Mouse (Mus musculus): ENCODE results near the gene Krtap16-1. TPM values are rescaled to one million over a fixed set of nuclear protein-coding genes. Genes with fewer than 3 reads are reported as not detected.

Krtap16-1 gene
- total and polyA plus RNA-seq, 2 experiments from 2014 or later = not detected

DNA sequence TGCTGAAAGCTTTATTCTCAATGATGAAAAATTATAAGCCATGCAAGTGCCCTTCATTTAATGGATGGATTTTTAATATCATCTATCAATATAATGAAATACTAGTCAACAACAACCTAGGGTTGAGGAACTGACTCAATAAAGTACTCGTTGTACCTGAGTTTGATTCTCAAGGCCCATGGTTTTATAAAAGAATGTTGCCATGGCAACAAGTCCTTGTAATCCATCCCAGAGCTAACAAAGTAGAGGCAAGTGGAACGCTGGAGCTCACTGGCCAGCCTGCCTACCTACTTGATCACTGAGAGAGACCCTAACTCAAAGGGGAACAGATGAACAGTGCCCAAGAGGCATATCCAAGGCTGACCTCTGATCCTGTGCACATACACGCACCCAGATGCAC lies 4.2 kb upstream of the Krtap16-1 start:
- no peak overlapping the region for H3K27ac ChIP-seq (ENCODE audit: low read depth, low read length)
- H3K27me3 ChIP-seq (ENCODE audit: insufficient read depth, low read length) = peaks cover 8% of the 10 kb centered on the region; the same call in 1 of the 2 replicates
- H3K36me3 ChIP-seq (ENCODE audit: insufficient read depth) = no peaks in the 10 kb centered on the region
- WGBS = 61% methylated on average over 3 of the region's 3 CpGs
- H3K9me3 ChIP-seq (ENCODE audit: low read length) = no peaks in the 10 kb centered on the region
- no peak for TF ChIP-seq CTCF (IDR thresholded peaks at IDR 0.05; ENCODE audit: low read depth)
- ATAC-seq = no peak
- no peak overlapping the region for H3K9ac ChIP-seq
- H3K4me2 ChIP-seq (ENCODE audit: low read depth) = no peak overlapping the region
- no peaks in the 10 kb centered on the region for H3K4me1 ChIP-seq (ENCODE audit: insufficient read depth)
- DNase-seq = peak; percentile 50
- no peak overlapping the region for H3K4me3 ChIP-seq (ENCODE audit: low read depth, low read length)

DNA sequence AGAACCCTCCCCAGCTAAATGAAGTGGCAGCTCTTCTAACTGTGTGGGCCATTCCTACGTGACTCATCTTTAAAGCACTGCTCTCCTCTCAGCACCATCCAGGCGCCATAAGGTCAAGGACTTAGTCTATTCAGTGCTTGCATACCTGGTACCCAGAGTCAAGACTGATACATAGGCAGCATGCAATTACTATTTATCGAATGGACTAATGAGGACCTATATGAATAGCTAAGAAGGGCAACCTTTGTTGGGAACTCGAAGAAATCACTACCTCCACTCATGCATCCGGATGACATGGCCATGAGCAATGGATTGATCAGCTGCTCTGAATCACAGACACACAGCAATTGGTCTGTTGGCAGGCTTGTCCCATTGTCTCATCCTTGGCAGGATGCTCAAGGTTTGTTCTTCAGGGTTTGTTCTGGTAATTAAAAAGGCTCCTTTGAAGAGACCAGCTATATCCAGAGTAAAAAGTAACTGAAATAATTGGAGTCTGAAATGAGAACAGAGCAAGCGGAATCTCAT lies 3.5 kb upstream of the Krtap16-1 start:
- H3K27me3 ChIP-seq (ENCODE audit: insufficient read depth, low read length) = peaks cover 8% of the 10 kb centered on the region; the same call in 1 of the 2 replicates
- H3K4me1 ChIP-seq (ENCODE audit: insufficient read depth) = no peaks in the 10 kb centered on the region
- DNase-seq (no peak), ATAC-seq (no peak)
- no peak overlapping the region for H3K4me2 ChIP-seq (ENCODE audit: low read depth)
- no peak for TF ChIP-seq CTCF (IDR thresholded peaks at IDR 0.05; ENCODE audit: low read depth)
- no peaks in the 10 kb centered on the region for H3K36me3 ChIP-seq (ENCODE audit: insufficient read depth)
- H3K27ac ChIP-seq (ENCODE audit: low read depth, low read length) = no peak overlapping the region
- H3K9ac ChIP-seq = no peak overlapping the region
- no peaks in the 10 kb centered on the region for H3K9me3 ChIP-seq (ENCODE audit: low read length)
- WGBS = 75% methylated on average over 6 of the region's 6 CpGs
- H3K4me3 ChIP-seq (ENCODE audit: low read depth, low read length) = no peak overlapping the region

DNA sequence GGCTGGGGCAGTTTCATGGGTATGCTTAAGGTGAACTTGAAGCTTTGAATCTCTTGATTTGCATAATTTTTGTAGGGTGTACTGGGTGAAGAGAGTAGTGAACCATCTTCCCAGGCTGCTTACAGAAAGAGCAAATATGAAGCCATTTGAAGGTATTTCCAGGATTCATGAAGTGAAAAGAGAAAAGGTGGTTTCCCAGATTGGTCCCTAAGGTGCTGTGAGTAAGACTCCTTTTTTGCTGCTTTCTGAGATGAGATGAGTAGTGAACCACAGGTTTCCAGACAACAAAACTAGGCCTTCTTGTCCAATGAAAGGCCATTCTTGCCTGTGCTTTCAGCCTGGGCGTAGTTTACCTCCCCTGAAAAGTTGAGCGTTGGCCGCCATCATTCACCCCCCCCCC lies 2.1 kb upstream of the Krtap16-1 start:
- H3K36me3 ChIP-seq (ENCODE audit: insufficient read depth) = no peaks in the 10 kb centered on the region
- no peaks in the 10 kb centered on the region for H3K9me3 ChIP-seq (ENCODE audit: low read length)
- 87% methylated on average over 3 of the region's 3 CpGs for WGBS
- no peaks in the 10 kb centered on the region for H3K27me3 ChIP-seq (ENCODE audit: insufficient read depth, low read length)
- H3K27ac ChIP-seq (ENCODE audit: low read depth, low read length) = no peak overlapping the region
- ATAC-seq (no peak), DNase-seq (no peak)
- no peak for TF ChIP-seq CTCF (IDR thresholded peaks at IDR 0.05; ENCODE audit: low read depth)
- no peak overlapping the region for H3K4me2 ChIP-seq (ENCODE audit: low read depth)
- no peaks in the 10 kb centered on the region for H3K4me1 ChIP-seq (ENCODE audit: insufficient read depth)
- H3K9ac ChIP-seq = no peak overlapping the region
- no peak overlapping the region for H3K4me3 ChIP-seq (ENCODE audit: low read depth, low read length)

DNA sequence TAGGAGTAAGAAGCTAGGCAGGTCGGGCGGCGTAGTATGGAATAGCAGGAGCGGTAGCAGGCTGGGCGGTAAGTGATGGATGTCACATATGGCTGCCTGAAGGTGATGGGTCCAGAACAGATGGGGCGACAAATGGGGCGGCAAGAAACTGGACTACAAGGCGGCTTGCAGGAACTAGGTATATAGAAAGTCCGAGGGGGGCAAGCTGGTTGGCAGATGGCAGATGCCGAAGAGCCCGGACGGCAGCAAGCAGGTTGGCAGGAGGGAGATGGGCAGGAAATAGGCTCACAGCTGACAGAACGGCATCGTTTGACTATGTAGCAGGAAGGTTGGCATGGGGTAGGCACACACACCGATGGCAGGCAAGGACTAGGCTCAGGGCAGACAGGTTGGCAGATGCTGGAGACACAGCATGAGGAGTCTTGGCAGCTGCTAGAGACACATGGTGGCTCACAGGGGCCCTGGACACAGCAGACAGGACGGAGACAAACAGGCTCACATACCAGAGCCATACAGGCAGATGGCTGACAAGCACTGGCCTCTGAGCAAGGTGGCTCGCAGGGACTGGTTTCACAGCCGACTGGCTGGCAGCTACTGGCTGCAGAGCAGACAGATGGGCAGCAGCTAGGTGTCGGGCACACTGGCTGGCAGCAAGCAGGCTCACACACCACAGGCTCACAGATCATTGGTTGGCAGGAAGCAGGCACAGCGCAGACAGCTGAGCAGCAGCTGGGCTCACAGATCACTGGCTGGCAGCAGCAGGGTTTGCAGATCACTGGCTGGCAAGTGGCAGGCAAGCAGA lies 905 bp downstream of the Krtap16-1 start:
- Histone ChIP-seq H3K4me3 (ENCODE audit: low read depth, low read length) (no peak overlapping the region), H3K27ac (ENCODE audit: low read depth, low read length) (peak overlapping the region; percentile 70), H3K36me3 (ENCODE audit: insufficient read depth) (no peaks in the 10 kb centered on the region), H3K4me1 (ENCODE audit: insufficient read depth) (no peaks in the 10 kb centered on the region), H3K27me3 (ENCODE audit: insufficient read depth, low read length) (no peaks in the 10 kb centered on the region), H3K9me3 (ENCODE audit: low read length) (no peaks in the 10 kb centered on the region), H3K9ac (no peak overlapping the region), H3K4me2 (ENCODE audit: low read depth) (0 out of 2 replicates have a peak overlapping the region, but pooled peaks have one; percentile 8)
- DNase-seq (peak; percentile 74), ATAC-seq (peak; percentile 94)
- 62% methylated on average over 20 of the region's 20 CpGs for WGBS
- no peak for TF ChIP-seq CTCF (IDR thresholded peaks at IDR 0.05; ENCODE audit: low read depth)

DNA sequence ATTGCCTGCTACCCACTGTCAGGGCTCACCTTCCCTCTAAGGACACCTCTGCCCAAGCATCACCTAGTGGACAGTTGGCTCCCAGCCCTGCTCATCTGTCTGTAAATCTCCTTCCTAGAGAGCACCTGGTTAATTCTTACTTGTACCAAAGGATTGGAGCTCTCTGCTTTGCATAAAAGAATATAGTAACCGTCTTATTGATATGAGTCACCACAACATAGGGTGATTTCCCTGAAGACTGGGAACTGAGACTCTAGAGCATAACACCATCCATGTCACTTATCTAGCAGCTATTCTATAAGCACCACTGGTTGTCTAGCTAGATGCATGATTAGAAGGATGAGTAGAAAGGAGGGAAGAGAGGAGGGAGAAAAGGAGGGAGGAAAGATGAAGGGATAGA lies 3.0 kb downstream of the Krtap16-1 start:
- H3K27ac ChIP-seq (ENCODE audit: low read depth, low read length) = no peak overlapping the region
- TF ChIP-seq CTCF (IDR thresholded peaks at IDR 0.05; ENCODE audit: low read depth) = no peak
- no peaks in the 10 kb centered on the region for H3K36me3 ChIP-seq (ENCODE audit: insufficient read depth)
- no peak overlapping the region for H3K9ac ChIP-seq
- H3K4me1 ChIP-seq (ENCODE audit: insufficient read depth) = no peaks in the 10 kb centered on the region
- no peaks in the 10 kb centered on the region for H3K27me3 ChIP-seq (ENCODE audit: insufficient read depth, low read length)
- H3K9me3 ChIP-seq (ENCODE audit: low read length) = no peaks in the 10 kb centered on the region
- no peak for ATAC-seq
- DNase-seq = no peak
- WGBS = 94% methylated on average over 1 of the region's 1 CpGs
- H3K4me2 ChIP-seq (ENCODE audit: low read depth) = no peak overlapping the region
- H3K4me3 ChIP-seq (ENCODE audit: low read depth, low read length) = no peak overlapping the region

DNA sequence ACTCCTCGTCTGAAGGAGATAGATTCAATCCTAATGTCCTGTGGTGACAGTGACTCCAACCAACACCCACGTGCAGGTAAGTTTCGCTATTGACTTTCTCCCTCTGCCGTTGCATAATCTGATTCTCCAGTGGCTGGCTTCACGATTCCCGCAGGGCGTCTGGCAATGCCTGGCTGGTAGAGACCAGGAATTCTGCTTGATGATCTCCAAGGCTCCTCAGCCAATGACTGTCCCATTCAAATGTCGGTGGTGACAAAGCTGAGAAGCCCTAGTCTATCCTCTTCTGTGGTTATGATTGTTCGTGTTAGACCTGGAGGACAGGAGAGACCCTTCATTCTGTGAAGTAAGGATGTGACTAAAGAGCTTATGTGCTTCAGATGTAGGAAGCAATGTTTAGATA lies 3.7 kb downstream of the Krtap16-1 start:
- no peaks in the 10 kb centered on the region for H3K4me1 ChIP-seq (ENCODE audit: insufficient read depth)
- H3K9ac ChIP-seq = no peak overlapping the region
- H3K9me3 ChIP-seq (ENCODE audit: low read length) = no peaks in the 10 kb centered on the region
- no peak overlapping the region for H3K27ac ChIP-seq (ENCODE audit: low read depth, low read length)
- no peak for DNase-seq
- no peak overlapping the region for H3K4me2 ChIP-seq (ENCODE audit: low read depth)
- H3K36me3 ChIP-seq (ENCODE audit: insufficient read depth) = no peaks in the 10 kb centered on the region
- 90% methylated on average over 9 of the region's 9 CpGs for WGBS
- TF ChIP-seq CTCF (IDR thresholded peaks at IDR 0.05; ENCODE audit: low read depth) = no peak
- H3K4me3 ChIP-seq (ENCODE audit: low read depth, low read length) = no peak overlapping the region
- no peaks in the 10 kb centered on the region for H3K27me3 ChIP-seq (ENCODE audit: insufficient read depth, low read length)
- no peak for ATAC-seq

DNA sequence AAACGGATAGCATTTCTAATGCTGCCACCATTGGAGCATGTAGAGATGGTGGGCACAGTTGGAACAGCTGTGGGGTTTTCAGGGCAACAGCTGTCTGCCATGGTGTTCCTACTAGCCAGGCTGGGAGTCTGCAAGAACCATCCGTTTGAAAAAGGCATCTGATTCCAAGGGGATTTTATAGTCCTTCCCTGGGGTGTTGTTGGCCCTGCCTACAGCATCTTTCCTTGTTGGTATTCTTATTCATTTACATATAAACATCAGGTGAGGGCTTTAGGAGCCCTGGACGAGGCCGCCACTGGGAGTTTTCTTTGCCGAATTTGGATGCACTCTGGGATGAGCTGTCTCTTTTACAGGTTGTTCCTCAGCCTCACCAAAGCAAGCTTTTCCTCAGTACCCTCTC lies 7.4 kb downstream of the Krtap16-1 start, which contains the start of gene Krtap29-1:
Gene Krtap29-1, minus strand, starts transcription at position 101 of the 400 bp plus-strand sequence.
- Histone ChIP-seq H3K9ac (no peak within 1 kb of the TSS), H3K4me2 (ENCODE audit: low read depth) (no peak within 1 kb of the TSS), H3K4me1 (ENCODE audit: insufficient read depth) (no peaks in the 10 kb centered on the region), H3K27ac (ENCODE audit: low read depth, low read length) (no peak within 1 kb of the TSS), H3K4me3 (ENCODE audit: low read depth, low read length) (no peak within 1 kb of the TSS), H3K36me3 (ENCODE audit: insufficient read depth) (no peaks in the 10 kb centered on the region), H3K27me3 (ENCODE audit: insufficient read depth, low read length) (no peaks in the 10 kb centered on the region), H3K9me3 (ENCODE audit: low read length) (no peaks in the 10 kb centered on the region)
- DNase-seq = no peak
- no peak for TF ChIP-seq CTCF (IDR thresholded peaks at IDR 0.05; ENCODE audit: low read depth)
- no peak for ATAC-seq
- 72% methylated on average over 5 of the region's 5 CpGs for WGBS

All from forebrain, postnatal 0 days (tissue).